Mouse (Mus musculus): Measurements from ENCODE around the gene Vmn1r55.
"Not testable (repeated sequence)": the region's sequence is repeated elsewhere in the genome, so short reads cannot be mapped to it uniquely, and the experiment has no call there.

Vmn1r55 gene

DNA sequence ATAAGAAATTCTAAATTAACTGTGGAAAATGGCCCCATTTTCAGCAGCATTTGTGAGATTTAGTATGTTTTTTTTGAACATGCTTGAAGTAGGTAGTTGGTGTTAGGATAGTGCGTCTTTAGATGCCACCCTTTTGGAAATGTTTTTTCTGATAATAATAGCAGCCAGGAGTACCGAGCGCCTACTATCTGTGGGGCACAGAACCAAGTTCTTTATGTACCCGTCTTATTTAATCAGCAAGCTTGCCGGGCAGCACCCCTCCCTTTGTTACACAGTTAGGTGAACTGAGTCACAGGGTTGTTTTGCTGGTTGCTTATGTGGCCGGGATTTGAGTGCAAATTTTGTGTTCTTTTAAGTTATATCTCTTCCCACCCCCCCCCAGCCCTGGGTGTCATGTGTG, 68.2 kb downstream of the Vmn1r55 start:
- DNase-seq (ENCODE audit: low spot score) = no peak

DNA sequence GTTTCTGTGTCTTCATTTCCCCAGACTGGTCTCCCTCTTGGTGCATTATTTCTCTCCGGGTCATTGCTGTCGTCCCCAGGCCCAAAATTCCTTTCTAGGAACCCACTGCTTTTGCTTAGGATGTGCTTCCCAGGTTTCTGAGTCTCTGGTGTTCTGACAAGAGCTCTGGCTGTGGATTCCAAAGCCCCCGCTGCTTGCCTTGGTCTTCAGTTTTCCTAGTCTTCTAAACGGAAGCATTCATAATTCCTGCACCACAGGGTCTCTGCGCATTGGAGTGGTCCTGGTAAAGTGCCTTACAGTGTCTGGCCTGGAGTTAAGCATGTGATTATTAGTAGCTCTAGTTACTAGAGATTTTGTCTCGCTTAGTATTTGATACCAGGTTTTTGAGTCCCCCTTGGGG, 68.7 kb downstream of the Vmn1r55 start:
- DNase-seq (ENCODE audit: low spot score) = peak; percentile 12

DNA sequence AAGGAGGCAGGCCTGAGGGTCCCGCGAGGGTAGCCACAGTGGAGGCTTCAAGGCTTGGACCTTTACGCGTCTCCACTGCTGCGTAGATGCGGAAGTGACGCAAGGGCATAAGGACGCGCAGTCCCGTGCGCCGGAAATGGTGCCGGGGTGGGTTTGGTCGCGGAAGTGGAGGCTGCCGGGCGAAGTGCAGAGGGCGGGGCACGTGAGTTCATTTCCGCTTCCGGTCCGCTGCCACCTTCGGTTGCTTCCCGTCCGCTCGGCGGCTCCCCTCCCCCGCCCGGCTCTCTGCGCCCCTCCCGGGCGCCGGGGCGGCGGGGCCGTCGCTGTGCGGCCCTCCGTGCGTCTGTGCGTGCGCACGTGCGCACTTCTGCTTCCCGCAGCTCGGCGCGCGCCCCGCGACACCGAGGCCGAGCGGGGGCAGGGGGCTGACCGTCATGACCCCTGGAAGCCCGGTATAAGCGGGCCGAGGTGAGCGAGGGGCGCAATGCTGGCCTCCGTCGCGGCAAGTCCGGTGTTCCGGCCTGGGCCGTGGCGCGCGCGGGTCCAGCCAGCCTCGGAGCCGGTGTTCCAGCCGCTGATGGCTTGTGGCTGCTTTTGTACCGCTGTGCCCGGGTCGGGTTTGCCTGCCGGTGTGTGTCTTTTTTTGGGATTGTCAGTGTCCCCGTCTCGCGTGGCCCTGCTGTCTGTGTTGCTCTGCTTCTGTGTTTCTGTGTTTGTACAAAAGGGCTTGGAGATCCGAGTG, 69.3 kb downstream of the Vmn1r55 start, which contains the start of gene Epn1:
Gene Epn1 (plus strand): TSS at position 226 of the 742 bp plus-strand sequence.
- DNase-seq (ENCODE audit: low spot score) = peak; percentile 97

DNA sequence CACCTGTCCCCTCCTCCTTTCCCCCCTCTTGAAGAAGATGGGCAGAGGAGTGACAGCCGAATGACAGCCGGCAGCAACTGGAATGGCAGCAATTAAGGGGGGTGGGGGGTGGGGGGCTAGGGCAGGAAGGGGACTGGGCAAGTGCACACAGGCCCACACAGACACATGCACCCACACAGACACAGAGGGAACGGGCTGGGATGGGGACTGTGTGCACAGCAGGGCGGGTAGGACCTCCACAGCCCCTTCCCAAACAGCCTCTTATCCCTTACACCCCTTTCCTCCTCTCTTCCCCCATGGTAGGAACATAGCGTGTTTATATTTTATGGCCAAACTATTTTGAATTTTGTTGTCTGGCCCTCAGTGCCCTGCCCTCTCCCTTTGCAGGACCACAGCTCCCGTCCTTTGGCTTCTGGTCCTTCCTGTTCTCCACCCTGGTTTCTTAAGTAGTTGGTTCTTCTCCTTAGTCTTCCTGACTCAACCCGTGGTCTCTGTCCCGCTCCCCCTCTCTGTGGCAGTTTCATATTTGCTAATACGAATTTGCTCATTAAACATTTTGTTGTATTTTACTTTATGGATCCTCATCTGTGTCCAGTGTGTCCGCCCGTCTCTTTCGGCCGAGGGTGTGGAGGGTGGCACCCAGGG, 70.0 kb downstream of the Vmn1r55 start:
- not testable (repeated sequence) for DNase-seq (ENCODE audit: low spot score)

Data from embryo, embryonic 10.5 days (tissue).